Mouse (Mus musculus): ENCODE measurements around the gene Kcnd1. TPM values are rescaled to one million over a fixed set of nuclear protein-coding genes. Genes with fewer than 3 reads are reported as not detected.

The Kcnd1 gene
- total RNA-seq, 1 experiment: 3.1 TPM

DNA sequence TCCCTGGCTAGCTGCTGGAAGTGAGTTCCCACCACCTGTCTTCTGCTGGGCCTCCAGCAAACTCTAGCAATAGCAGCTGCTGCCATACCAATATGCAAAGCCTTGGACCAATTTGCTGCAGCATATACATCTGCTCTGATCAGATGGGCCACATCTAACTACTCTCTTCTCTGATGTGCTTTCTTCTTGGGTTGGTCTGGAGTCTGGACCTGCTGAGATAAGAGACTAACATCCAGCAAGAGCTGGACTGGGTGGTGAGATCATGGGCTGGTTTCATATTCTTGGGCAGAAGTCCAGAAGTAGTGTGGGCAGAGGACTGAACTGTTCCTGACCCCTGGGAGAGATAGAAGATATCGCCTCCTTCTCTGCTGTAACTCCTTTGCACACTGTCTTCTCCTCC is 15.1 kb downstream of the Kcnd1 start:
- in situ Hi-C loops (cut with MboI; ENCODE audit: low sequenced_read_pairs in 2 of 2, unreplicated experiment in 2 of 2): no loop called here
- no peak overlapping the region for H3K27ac ChIP-seq (ENCODE audit: insufficient read depth, low read depth, low read length, poor library complexity, severe bottlenecking)
- no peak overlapping the region for H3K4me3 ChIP-seq (ENCODE audit: insufficient read depth in 1 of 2, low read depth in 1 of 2, low read length in 2 of 2, poor library complexity in 1 of 2, severe bottlenecking in 1 of 2)
- no peak overlapping the region for H3K9ac ChIP-seq (ENCODE audit: insufficient read depth, low read depth, low read length, poor library complexity, severe bottlenecking)
- H3K9me3 ChIP-seq (ENCODE audit: control insufficient read depth, insufficient read depth, low read depth, low read length): no peaks in the 10 kb centered on the region
- no peaks in the 10 kb centered on the region; a peak in 1 of 4 replicates for H3K4me1 ChIP-seq (ENCODE audit: control insufficient read depth in 2 of 2, insufficient read depth in 2 of 2, low read length in 2 of 2, poor library complexity in 1 of 2)
- peaks cover 5% of the 10 kb centered on the region for H3K36me3 ChIP-seq (ENCODE audit: control insufficient read depth, insufficient read depth, low read length, poor library complexity, severe bottlenecking)
- DNase-seq (ENCODE audit: low read depth, low spot score): no peak
- no peak for TF ChIP-seq HCFC1 (IDR thresholded peaks at IDR 0.05; ENCODE audit: borderline replicate concordance, insufficient read depth, low read length)
- TF ChIP-seq ZNF384 (IDR thresholded peaks at IDR 0.05; ENCODE audit: low read depth, low read length): no peak
- TF ChIP-seq CHD2 (IDR thresholded peaks at IDR 0.05; ENCODE audit: low read depth, low read length): no peak
- no peak for TF ChIP-seq ZC3H11A (IDR thresholded peaks at IDR 0.05; ENCODE audit: borderline replicate concordance, low read depth, low read length)
- TF ChIP-seq MAFK (IDR thresholded peaks at IDR 0.05; ENCODE audit: insufficient read depth, low read depth, low read length): no peak

DNA sequence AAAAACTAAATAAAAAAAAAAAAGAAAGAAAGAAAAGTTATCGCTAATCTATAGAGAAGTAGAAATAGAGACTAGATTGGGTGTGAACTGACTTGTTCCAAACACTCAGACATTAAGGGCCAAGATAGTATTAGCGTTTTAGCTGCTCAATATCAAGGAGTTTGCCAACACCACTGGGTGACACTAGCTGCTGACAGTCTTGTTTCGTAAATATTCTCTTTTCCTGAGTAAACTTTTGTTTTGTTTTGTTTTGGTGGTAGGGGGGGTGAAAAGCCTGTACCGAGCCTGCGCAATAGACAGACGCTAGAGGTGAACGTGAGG is 18.7 kb downstream of the Kcnd1 start:
- Histone ChIP-seq H3K4me1 (ENCODE audit: control insufficient read depth in 2 of 2, insufficient read depth in 2 of 2, low read length in 2 of 2, poor library complexity in 1 of 2) (no peaks in the 10 kb centered on the region; a peak in 1 of 4 replicates), H3K4me3 (ENCODE audit: insufficient read depth in 1 of 2, low read depth in 1 of 2, low read length in 2 of 2, poor library complexity in 1 of 2, severe bottlenecking in 1 of 2) (peak overlapping the region; percentile 38 to 74; a peak in 3 of 4 replicates), H3K36me3 (ENCODE audit: control insufficient read depth, insufficient read depth, low read length, poor library complexity, severe bottlenecking) (peaks cover 7% of the 10 kb centered on the region; the same call in 1 of the 2 replicates), H3K9me3 (ENCODE audit: control insufficient read depth, insufficient read depth, low read depth, low read length) (no peaks in the 10 kb centered on the region), H3K9ac (ENCODE audit: insufficient read depth, low read depth, low read length, poor library complexity, severe bottlenecking) (no peak overlapping the region), H3K27ac (ENCODE audit: insufficient read depth, low read depth, low read length, poor library complexity, severe bottlenecking) (no peak overlapping the region)
- TF ChIP-seq MAFK (IDR thresholded peaks at IDR 0.05; ENCODE audit: insufficient read depth, low read depth, low read length): no peak
- no peak for TF ChIP-seq HCFC1 (IDR thresholded peaks at IDR 0.05; ENCODE audit: borderline replicate concordance, insufficient read depth, low read length)
- TF ChIP-seq ZC3H11A (IDR thresholded peaks at IDR 0.05; ENCODE audit: borderline replicate concordance, low read depth, low read length): no peak
- TF ChIP-seq ZNF384 (IDR thresholded peaks at IDR 0.05; ENCODE audit: low read depth, low read length): no peak
- DNase-seq (ENCODE audit: low read depth, low spot score): no peak
- in situ Hi-C loops (cut with MboI; ENCODE audit: low sequenced_read_pairs in 2 of 2, unreplicated experiment in 2 of 2): no loop called here

DNA sequence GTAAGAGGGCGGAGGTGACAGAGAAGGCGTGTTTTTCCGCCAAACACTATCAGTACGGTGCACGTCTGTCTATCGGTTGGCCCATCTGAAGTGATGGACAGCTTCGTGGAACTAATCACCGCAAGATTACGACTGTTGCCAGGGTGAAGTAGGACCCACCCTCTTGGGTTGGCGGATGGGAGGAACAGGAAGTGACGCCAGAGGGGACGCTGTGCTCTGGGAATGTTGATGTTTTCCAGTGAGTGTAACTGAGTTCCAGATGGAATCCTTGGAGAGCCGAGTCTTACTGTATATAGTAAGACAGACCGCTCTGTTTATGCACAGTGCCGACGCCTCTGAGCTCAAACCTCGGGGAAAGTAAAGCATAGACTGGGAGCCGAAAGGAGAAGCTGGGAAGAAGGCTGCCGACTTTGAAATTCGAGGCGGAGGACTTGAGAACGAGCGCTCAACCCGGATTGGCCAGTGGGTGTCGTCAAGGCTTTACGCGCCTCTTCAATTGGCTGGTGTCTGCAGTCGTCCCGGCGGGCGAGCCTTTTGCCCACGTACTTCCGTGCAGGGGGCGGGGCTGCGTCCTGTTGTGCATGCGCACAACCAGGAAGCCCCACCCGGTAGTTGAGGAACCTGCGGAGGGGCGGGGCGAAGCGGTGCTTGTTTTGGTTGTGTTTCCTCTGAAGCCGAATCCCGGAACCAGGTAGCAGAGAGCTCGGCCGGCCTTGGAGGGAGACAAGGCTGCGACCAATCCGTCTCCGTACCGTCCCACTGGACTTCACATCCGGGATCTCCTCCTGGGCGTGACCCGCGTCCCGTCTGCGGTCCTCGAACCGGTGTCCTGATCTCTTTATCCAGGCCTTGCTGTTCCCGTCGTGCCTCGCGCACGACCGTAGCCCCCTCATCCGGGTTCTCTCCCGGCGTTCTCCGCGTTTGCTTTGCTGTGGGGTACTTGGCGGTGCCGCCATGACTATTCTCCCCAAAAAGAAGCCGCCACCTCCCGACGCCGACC is 19.4 kb downstream of the Kcnd1 start, which contains the start of gene Otud5:
TSS of gene Otud5 (plus strand) at position 202 of the 1,000 bp plus-strand sequence.
- peak within 1 kb of the TSS; percentile 97 for H3K9ac ChIP-seq (ENCODE audit: insufficient read depth, low read depth, low read length, poor library complexity, severe bottlenecking)
- peak within 1 kb of the TSS; percentile 92 for H3K27ac ChIP-seq (ENCODE audit: insufficient read depth, low read depth, low read length, poor library complexity, severe bottlenecking)
- H3K36me3 ChIP-seq (ENCODE audit: control insufficient read depth, insufficient read depth, low read length, poor library complexity, severe bottlenecking): peaks cover 7% of the 10 kb centered on the region; the same call in 1 of the 2 replicates
- no peaks in the 10 kb centered on the region; a peak in 1 of 4 replicates for H3K4me1 ChIP-seq (ENCODE audit: control insufficient read depth in 2 of 2, insufficient read depth in 2 of 2, low read length in 2 of 2, poor library complexity in 1 of 2)
- TF ChIP-seq MAFK (IDR thresholded peaks at IDR 0.05; ENCODE audit: insufficient read depth, low read depth, low read length): no peak
- 0 out of 2 replicates have a peak, but pooled peaks have one; percentile 40 for TF ChIP-seq CHD2 (IDR thresholded peaks at IDR 0.05; ENCODE audit: low read depth, low read length)
- peak; percentile 91 for DNase-seq (ENCODE audit: low read depth, low spot score)
- in situ Hi-C loops (cut with MboI; ENCODE audit: low sequenced_read_pairs in 2 of 2, unreplicated experiment in 2 of 2): no loop called here
- H3K4me3 ChIP-seq (ENCODE audit: insufficient read depth in 1 of 2, low read depth in 1 of 2, low read length in 2 of 2, poor library complexity in 1 of 2, severe bottlenecking in 1 of 2): peak within 1 kb of the TSS; percentile 91 to 100
- no peaks in the 10 kb centered on the region for H3K9me3 ChIP-seq (ENCODE audit: control insufficient read depth, insufficient read depth, low read depth, low read length)

DNA sequence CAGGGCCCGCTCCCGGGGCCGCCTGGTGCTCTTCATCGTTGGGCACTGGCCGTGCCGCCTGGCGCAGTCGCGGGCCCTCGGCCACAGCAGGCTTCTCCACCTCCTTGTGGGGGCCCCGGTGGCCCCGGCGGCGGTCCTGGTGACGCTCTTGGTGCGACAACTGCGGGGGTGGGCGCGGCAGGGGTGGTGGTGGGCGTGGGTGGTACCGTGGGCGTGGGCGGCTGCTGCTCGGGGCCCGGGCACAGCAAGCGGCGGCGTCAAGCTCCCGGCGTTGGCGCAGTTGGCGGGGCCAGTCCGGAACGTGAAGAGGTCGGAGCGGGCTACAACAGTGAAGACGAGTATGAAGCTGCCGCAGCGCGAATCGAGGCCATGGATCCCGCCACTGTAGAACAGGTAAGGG is 20.2 kb downstream of the Kcnd1 start:
- no peak for TF ChIP-seq ZC3H11A (IDR thresholded peaks at IDR 0.05; ENCODE audit: borderline replicate concordance, low read depth, low read length)
- TF ChIP-seq MAFK (IDR thresholded peaks at IDR 0.05; ENCODE audit: insufficient read depth, low read depth, low read length): no peak
- TF ChIP-seq HCFC1 (IDR thresholded peaks at IDR 0.05; ENCODE audit: borderline replicate concordance, insufficient read depth, low read length): no peak
- no peak for TF ChIP-seq ZNF384 (IDR thresholded peaks at IDR 0.05; ENCODE audit: low read depth, low read length)
- TF ChIP-seq CHD2 (IDR thresholded peaks at IDR 0.05; ENCODE audit: low read depth, low read length): no peak
- H3K4me1 ChIP-seq (ENCODE audit: control insufficient read depth in 2 of 2, insufficient read depth in 2 of 2, low read length in 2 of 2, poor library complexity in 1 of 2): no peaks in the 10 kb centered on the region; a peak in 1 of 4 replicates
- H3K27ac ChIP-seq (ENCODE audit: insufficient read depth, low read depth, low read length, poor library complexity, severe bottlenecking): peak overlapping the region; percentile 74
- no peak for DNase-seq (ENCODE audit: low read depth, low spot score)
- in situ Hi-C loops (cut with MboI; ENCODE audit: low sequenced_read_pairs in 2 of 2, unreplicated experiment in 2 of 2): no loop called here
- H3K4me3 ChIP-seq (ENCODE audit: insufficient read depth in 1 of 2, low read depth in 1 of 2, low read length in 2 of 2, poor library complexity in 1 of 2, severe bottlenecking in 1 of 2): peak overlapping the region; percentile 89 to 91
- no peaks in the 10 kb centered on the region for H3K9me3 ChIP-seq (ENCODE audit: control insufficient read depth, insufficient read depth, low read depth, low read length)
- peak overlapping the region; percentile 97 for H3K9ac ChIP-seq (ENCODE audit: insufficient read depth, low read depth, low read length, poor library complexity, severe bottlenecking)
- peaks cover 4% of the 10 kb centered on the region; the same call in 1 of the 2 replicates for H3K36me3 ChIP-seq (ENCODE audit: control insufficient read depth, insufficient read depth, low read length, poor library complexity, severe bottlenecking)

Data from ES-E14 (cell line).